Mouse (Mus musculus) embryonic facial prominence, embryonic 10.5 days (tissue): ENCODE results near the gene Arhgap35. TPM values are rescaled to one million over a fixed set of nuclear protein-coding genes. Genes with fewer than 3 reads are reported as not detected.

Experiments
- DNase-seq: peaks from one replicate; pipeline ENCODE4 v3.0.0-alpha.2; 2017; ENCODE audit warnings: low spot score
- H3K27ac ChIP-seq: fragments of 300-500 bp; sonication (generic); replicated peaks from 2 replicates; pipeline ENCODE4 v1.5.1; 2016; ENCODE audit warnings: mild to moderate bottlenecking
- H3K27me3 ChIP-seq: fragments of 300-500 bp; sonication (generic); replicated peaks from 2 replicates; pipeline ENCODE4 v1.6.1; 2016; ENCODE audit warnings: low read depth, mild to moderate bottlenecking; ENCODE audit not compliant: poor library complexity, severe bottlenecking
- H3K36me3 ChIP-seq: fragments of 300-500 bp; sonication (generic); replicated peaks from 2 replicates; pipeline ENCODE4 v1.6.1; 2016; ENCODE audit warnings: mild to moderate bottlenecking, moderate library complexity
- H3K4me1 ChIP-seq: fragments of 300-500 bp; sonication (generic); 2 replicates; pipeline ENCODE4 v1.6.1; 2016
- H3K4me3 ChIP-seq: fragments of 300-500 bp; sonication (generic); 2 replicates; pipeline ENCODE4 v1.5.1; 2016; ENCODE audit warnings: mild to moderate bottlenecking, moderate library complexity
- H3K9me3 ChIP-seq: fragments of 300-500 bp; sonication (generic); 2 replicates; pipeline ENCODE4 v1.6.1; 2016; ENCODE audit warnings: mild to moderate bottlenecking
- WGBS: fragments of 180-500 bp; shearing (Covaris S2); methylation state at CpG from one replicate; pipeline ENCODE4 v1.1.7; 2016; 5-methylcytosine and 5-hydroxymethylcytosine counted together
- polyA plus RNA-seq: library from polyadenylated mRNA; unstranded; fragments of >200 nt; fragmentation: Nextera tagmentation; extraction: Ambion mirVana; gene quantifications from 2 replicates; pipeline ENCODE4 v1.2.1, GENCODE M21; 2016

Arhgap35 gene
- polyA plus RNA-seq, 1 experiment from 2014 or later: 32.6 TPM

DNA sequence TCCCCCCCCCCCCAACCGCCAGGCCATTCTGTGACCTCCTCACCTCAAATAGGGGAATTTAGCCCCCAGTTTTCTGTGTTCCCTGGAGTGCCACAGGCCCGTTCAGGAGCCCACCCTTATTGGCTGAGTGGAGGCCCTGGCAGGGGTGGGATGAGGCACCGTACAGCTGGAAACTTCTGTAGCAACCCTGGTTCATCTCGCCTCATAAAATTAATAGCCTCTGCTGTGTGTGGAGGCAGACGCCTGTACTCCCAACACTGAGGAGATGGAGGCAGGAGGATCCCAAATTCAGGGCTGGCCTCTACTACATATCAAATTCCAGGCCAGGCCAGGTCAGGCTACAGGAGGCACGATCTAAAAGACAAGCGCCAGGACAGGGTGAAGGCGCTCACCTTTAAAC is 140.9 kb downstream of the Arhgap35 start:
- no peak overlapping the region for H3K27ac ChIP-seq
- H3K4me1 ChIP-seq: peaks cover 29% of the 10 kb centered on the region
- H3K9me3 ChIP-seq: no peaks in the 10 kb centered on the region
- no peaks in the 10 kb centered on the region for H3K36me3 ChIP-seq
- peaks cover 91% of the 10 kb centered on the region for H3K27me3 ChIP-seq
- H3K4me3 ChIP-seq: no peak overlapping the region
- DNase-seq: no peak
- 56% methylated on average over 8 of the region's 8 CpGs for WGBS

GRCm38 (mm10) chr7:16472116-16472709 is 142.6 kb downstream of the Arhgap35 start:
- Histone ChIP-seq H3K27me3 (peaks cover 94% of the 10 kb centered on the region), H3K4me1 (peaks cover 44% of the 10 kb centered on the region), H3K36me3 (no peaks in the 10 kb centered on the region), H3K27ac (no peak overlapping the region), H3K9me3 (no peaks in the 10 kb centered on the region), H3K4me3 (no peak overlapping the region)
- WGBS: 5% methylated on average over 17 of the region's 17 CpGs
- no peak for DNase-seq

DNA sequence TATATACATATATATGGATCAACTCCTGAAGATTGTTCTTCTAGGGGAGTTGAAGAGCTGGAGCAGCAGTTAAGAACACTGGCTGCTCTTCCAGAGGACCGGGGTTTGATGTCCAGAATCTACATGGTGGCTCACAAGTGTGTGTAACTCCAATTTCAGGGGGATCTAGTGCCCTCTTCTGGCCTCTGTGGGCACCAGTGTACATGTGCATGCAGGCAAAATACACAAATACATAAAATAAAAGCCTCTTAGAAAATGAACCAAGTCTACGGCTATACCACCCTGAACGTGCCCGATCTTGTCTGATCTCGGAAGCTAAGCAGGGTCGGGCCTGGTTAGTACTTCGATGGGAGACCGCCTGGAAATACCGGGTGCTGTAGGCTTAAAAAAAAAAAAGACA is 143.2 kb downstream of the Arhgap35 start:
- H3K4me1 ChIP-seq: peaks cover 41% of the 10 kb centered on the region
- H3K36me3 ChIP-seq: no peaks in the 10 kb centered on the region
- WGBS: 37% methylated on average over 9 of the region's 9 CpGs
- no peak overlapping the region for H3K27ac ChIP-seq
- peak; percentile 21 for DNase-seq
- H3K4me3 ChIP-seq: no peak overlapping the region
- H3K27me3 ChIP-seq: peaks cover 88% of the 10 kb centered on the region
- H3K9me3 ChIP-seq: no peaks in the 10 kb centered on the region

- H3K4me1 ChIP-seq: peaks cover 20% of the 10 kb centered on the region
- DNase-seq: peak; percentile 19
- 0 out of 2 replicates have a peak overlapping the region, but pooled peaks have one; percentile 1 for H3K4me3 ChIP-seq
- no peaks in the 10 kb centered on the region for H3K36me3 ChIP-seq
- H3K9me3 ChIP-seq: no peaks in the 10 kb centered on the region
- H3K27ac ChIP-seq: no peak overlapping the region
- H3K27me3 ChIP-seq: peaks cover 65% of the 10 kb centered on the region
- WGBS: 14% methylated on average over 5 of the region's 5 CpGs
These were observed 146.7 kb downstream of the Arhgap35 start for GRCm38 (mm10) chr7:16468115-16468514.

DNA sequence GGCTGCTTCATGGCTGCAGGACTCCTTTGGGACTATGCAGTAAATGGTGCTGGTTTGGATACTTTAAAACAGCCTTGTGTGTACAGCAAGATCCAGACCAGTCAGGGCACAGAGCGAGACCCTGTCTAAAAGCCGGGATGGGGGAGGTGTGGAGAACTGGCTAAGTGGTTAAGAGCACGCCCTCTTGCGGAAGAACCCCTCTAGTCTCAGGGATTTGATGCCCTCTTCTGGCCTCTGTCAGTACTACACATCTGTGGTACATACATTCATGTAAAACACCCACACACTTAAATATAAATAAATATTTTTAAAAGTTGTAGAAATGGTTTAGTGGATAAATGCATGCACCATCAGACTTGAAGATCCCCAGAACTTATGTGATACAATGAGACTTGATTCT is 148.2 kb downstream of the Arhgap35 start:
- no peak overlapping the region for H3K27ac ChIP-seq
- H3K4me1 ChIP-seq: peaks cover 15% of the 10 kb centered on the region
- no peaks in the 10 kb centered on the region for H3K36me3 ChIP-seq
- no peaks in the 10 kb centered on the region for H3K9me3 ChIP-seq
- WGBS: 70% methylated on average over 4 of the region's 4 CpGs
- no peak overlapping the region for H3K4me3 ChIP-seq
- DNase-seq: peak; percentile 32
- peaks cover 60% of the 10 kb centered on the region for H3K27me3 ChIP-seq

- Histone ChIP-seq H3K36me3 (no peaks in the 10 kb centered on the region), H3K4me1 (peaks cover 15% of the 10 kb centered on the region), H3K9me3 (no peaks in the 10 kb centered on the region), H3K4me3 (no peak overlapping the region), H3K27me3 (peaks cover 60% of the 10 kb centered on the region), H3K27ac (no peak overlapping the region)
- 90% methylated on average over 5 of the region's 5 CpGs for WGBS
- DNase-seq: no peak
These were observed 149.2 kb downstream of the Arhgap35 start for GRCm38 (mm10) chr7:16465568-16465967.

DNA sequence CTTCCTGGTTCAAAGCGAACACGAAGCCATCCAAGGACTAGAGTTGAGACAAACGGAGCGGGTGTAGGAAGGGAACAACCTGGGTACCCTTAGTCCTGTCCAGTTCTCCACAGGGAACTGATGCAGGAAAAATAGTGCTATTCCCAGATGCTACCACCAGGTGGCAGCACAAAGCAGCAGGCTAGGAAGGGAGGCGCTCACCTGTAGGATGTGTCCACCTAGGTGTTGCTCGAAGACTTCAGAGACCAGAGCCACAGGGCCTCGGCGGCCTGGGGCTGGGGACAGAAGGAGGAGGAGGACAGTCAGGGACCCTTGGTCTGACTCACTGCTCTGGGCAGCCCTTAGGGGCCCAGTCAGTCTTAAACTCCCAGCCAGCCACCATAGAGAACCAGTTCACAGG is 149.6 kb downstream of the Arhgap35 start:
- Histone ChIP-seq H3K4me3 (no peak overlapping the region), H3K27me3 (peaks cover 60% of the 10 kb centered on the region), H3K27ac (no peak overlapping the region), H3K9me3 (no peaks in the 10 kb centered on the region), H3K36me3 (no peaks in the 10 kb centered on the region), H3K4me1 (peaks cover 15% of the 10 kb centered on the region)
- 15% methylated on average over 8 of the region's 8 CpGs for WGBS
- DNase-seq: peak; percentile 75

- Histone ChIP-seq H3K27ac (no peak overlapping the region), H3K4me1 (peaks cover 10% of the 10 kb centered on the region), H3K4me3 (no peak overlapping the region), H3K9me3 (peaks cover 9% of the 10 kb centered on the region), H3K36me3 (peaks cover under 1% of the 10 kb centered on the region; the same call in 1 of the 2 replicates), H3K27me3 (peaks cover 41% of the 10 kb centered on the region)
- peak; percentile 91 for DNase-seq
- WGBS: 6% methylated on average over 14 of the region's 14 CpGs
These were observed 151.6 kb downstream of the Arhgap35 start for GRCm38 (mm10) chr7:16463214-16463613.

DNA sequence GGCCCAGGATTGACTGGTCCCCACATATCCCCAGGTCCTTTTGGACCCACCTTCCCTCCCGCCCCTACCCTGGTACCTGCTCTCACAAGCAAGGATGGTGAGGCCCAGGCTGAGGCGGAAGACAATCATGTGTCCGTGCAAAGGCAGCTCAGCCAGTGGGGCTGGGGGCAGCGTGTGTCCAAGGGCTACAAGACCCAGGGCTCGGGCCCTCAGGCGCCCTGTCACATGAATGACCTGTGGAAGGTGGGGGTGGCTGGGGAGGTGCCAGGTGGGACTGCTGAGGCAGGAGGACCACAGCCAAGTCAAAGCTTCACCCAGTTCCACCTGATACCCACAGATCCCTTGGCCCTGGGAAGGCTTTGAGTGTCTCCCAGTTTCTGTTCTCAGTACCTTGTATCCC is 153.1 kb downstream of the Arhgap35 start:
- WGBS: 83% methylated on average over 6 of the region's 6 CpGs
- peaks cover 14% of the 10 kb centered on the region for H3K36me3 ChIP-seq
- H3K4me1 ChIP-seq: no peaks in the 10 kb centered on the region
- H3K27me3 ChIP-seq: peaks cover 36% of the 10 kb centered on the region
- peaks cover 11% of the 10 kb centered on the region for H3K9me3 ChIP-seq
- H3K4me3 ChIP-seq: peak overlapping the region; percentile 2; the same call in 1 of the 2 replicates
- H3K27ac ChIP-seq: peak overlapping the region; percentile 44; the same call in 1 of the 2 replicates
- no peak for DNase-seq

- Histone ChIP-seq H3K4me3 (no peak overlapping the region), H3K4me1 (no peaks in the 10 kb centered on the region), H3K9me3 (peaks cover 11% of the 10 kb centered on the region), H3K36me3 (peaks cover 20% of the 10 kb centered on the region), H3K27me3 (peaks cover 36% of the 10 kb centered on the region), H3K27ac (0 out of 2 replicates have a peak overlapping the region, but pooled peaks have one; percentile 30)
- no peak for DNase-seq
- WGBS: 69% methylated on average over 6 of the region's 6 CpGs
These were observed 153.6 kb downstream of the Arhgap35 start for GRCm38 (mm10) chr7:16461151-16461550.

DNA sequence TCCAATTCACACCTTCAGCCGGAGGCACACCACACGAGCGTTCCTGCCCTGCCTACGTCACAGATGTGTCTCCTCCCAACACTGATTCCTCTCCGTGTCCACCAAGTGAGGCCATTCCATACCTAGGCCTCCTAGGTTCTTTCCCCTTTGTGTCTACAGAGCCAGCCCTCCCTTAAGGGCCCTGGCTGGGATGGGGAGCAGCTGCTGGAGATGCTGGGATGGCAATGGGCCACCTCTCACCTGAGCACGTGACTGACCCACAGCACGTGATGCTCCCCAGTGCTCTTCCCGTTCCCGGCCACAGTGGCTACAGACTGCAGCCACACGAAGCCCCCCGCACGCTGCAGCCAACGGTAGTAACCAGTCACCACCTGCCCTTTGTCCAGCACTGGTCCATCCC is 154.2 kb downstream of the Arhgap35 start:
- no peak for DNase-seq
- Histone ChIP-seq H3K27me3 (peaks cover 36% of the 10 kb centered on the region), H3K9me3 (peaks cover 11% of the 10 kb centered on the region), H3K27ac (0 out of 2 replicates have a peak overlapping the region, but pooled peaks have one; percentile 30), H3K4me1 (no peaks in the 10 kb centered on the region), H3K36me3 (peaks cover 26% of the 10 kb centered on the region), H3K4me3 (no peak overlapping the region)
- WGBS: 68% methylated on average over 13 of the region's 13 CpGs

GRCm38 (mm10) chr7:16456289-16456688 is 158.5 kb downstream of the Arhgap35 start:
- no peak overlapping the region for H3K4me3 ChIP-seq
- 79% methylated on average over 5 of the region's 5 CpGs for WGBS

DNA sequence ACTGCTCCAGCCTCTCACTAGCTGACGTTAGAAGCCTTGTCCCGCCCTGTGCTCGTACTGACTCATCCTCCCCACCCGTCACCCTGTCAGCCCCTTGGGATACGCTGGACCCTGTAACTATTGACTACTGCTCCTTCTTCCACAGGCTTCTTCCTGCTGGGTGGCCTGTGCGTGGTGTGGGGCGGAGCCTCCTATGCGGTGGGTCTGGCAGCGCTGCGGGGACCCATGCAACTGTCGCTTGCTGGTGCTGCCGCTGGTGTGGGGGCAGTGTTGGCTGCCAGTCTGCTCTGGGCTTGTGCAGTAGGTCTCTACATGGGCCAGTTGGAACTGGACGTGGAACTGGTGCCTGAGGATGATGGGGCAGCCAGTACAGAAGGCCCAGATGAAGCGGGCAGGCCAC is 159.8 kb downstream of the Arhgap35 start:
- no peak for DNase-seq
- Histone ChIP-seq H3K36me3 (peaks cover 33% of the 10 kb centered on the region), H3K27me3 (no peaks in the 10 kb centered on the region), H3K4me3 (no peak overlapping the region), H3K27ac (no peak overlapping the region), H3K9me3 (peaks cover 11% of the 10 kb centered on the region), H3K4me1 (peaks cover 13% of the 10 kb centered on the region)
- WGBS: 93% methylated on average over 14 of the region's 14 CpGs

More at GRCm38 (mm10) chr7:16456289-16456688, 158.5 kb downstream of the Arhgap35 start:
- peaks cover 11% of the 10 kb centered on the region for H3K9me3 ChIP-seq
- DNase-seq: no peak
- no peak overlapping the region for H3K27ac ChIP-seq
- peaks cover 11% of the 10 kb centered on the region for H3K27me3 ChIP-seq
- peaks cover 13% of the 10 kb centered on the region for H3K4me1 ChIP-seq
- peaks cover 33% of the 10 kb centered on the region for H3K36me3 ChIP-seq
